Mouse (Mus musculus): ENCODE measurements around the gene Pip4k2b. TPM values are rescaled to one million over a fixed set of nuclear protein-coding genes. Genes with fewer than 3 reads are reported as not detected.
"Not testable (repeated sequence)": the region's sequence is repeated elsewhere in the genome, so short reads cannot be mapped to it uniquely, and the experiment has no call there.

The Pip4k2b gene
- 100 to 1,000 TPM; 121 to 124 TPM for total RNA-seq (2021)
- long read RNA-seq, experiment 1, partial matches to known transcripts = 0 of 9 reads
- long read RNA-seq, experiment 1, other reads (novel, unspliced or antisense) = 9 of 9 reads
- long read RNA-seq, experiment 2, partial matches to known transcripts = 1 of 8 reads
- long read RNA-seq, experiment 2, other reads (novel, unspliced or antisense) = 7 of 8 reads

GRCm38 (mm10) chr11:97744063-97744717, at the start of gene Pip4k2b:
TSS of gene Pip4k2b (minus strand) at chr11:97744704.
- intact Hi-C loops (cut with DNase I) = loop anchor here (5.0 kb wide), 1 partner anchor 42 kb away; the partner anchor contains the start of genes Pcgf2 and Psmb3

GRCm38 (mm10) chr11:97793165-97793564, 48.7 kb upstream of the Pip4k2b start:
- peak in 1 of 2 experiments; percentile 67 for DNase-seq (ENCODE audit: low spot score in 2 of 2)
- intact Hi-C loops (cut with DNase I) = no loop called here

More at GRCm38 (mm10) chr11:97744063-97744717, at the start of gene Pip4k2b:
- peak in 1 of 2 experiments; percentile 54 for DNase-seq (ENCODE audit: low spot score in 2 of 2)

- DNase-seq (ENCODE audit: low spot score in 2 of 2); intact Hi-C loops (cut with DNase I): not testable (repeated sequence)
These were observed 46.4 kb upstream of the Pip4k2b start for GRCm38 (mm10) chr11:97790778-97791438.

DNA sequence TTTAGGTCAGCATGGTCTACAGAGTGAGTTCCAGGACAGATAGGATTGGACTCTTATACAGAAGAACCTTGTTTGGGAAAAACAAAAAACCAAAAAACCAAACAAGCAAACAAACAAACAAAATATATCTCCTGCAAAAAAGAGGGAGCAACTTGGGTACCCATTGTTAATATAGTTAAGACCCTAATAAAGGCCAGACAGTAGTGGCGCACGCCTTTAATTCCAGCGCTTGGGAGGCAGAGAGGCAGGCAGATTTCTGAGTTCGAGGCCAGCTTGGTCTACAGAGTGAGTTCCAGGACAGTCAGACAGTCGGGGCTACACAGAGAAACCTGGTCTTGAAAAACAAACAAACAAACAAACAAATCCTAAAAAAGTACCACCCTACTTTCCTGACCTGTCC, 45.2 kb upstream of the Pip4k2b start:
- intact Hi-C loops (cut with DNase I) = no loop called here
- no peak for DNase-seq (ENCODE audit: low spot score in 2 of 2)

GRCm38 (mm10) chr11:97787961-97788360, 43.5 kb upstream of the Pip4k2b start:
- no peak for DNase-seq (ENCODE audit: low spot score in 2 of 2)
- intact Hi-C loops (cut with DNase I) = no loop called here

GRCm38 (mm10) chr11:97782564-97782895, 38.0 kb upstream of the Pip4k2b start:
- intact Hi-C loops (cut with DNase I) = no loop called here
- DNase-seq (ENCODE audit: low spot score in 2 of 2) = no peak

- DNase-seq (ENCODE audit: low spot score in 2 of 2) = peak; percentile 99 to 100
- intact Hi-C loops (cut with DNase I) = no loop called here
These were observed 37.5 kb upstream of the Pip4k2b start, which contains the start of gene Rpl23 for GRCm38 (mm10) chr11:97781832-97782563. TSS of gene Rpl23 (minus strand) at chr11:97782437.

GRCm38 (mm10) chr11:97781478-97781831, 37.0 kb upstream of the Pip4k2b start:
- DNase-seq (ENCODE audit: low spot score in 2 of 2) = no peak
- intact Hi-C loops (cut with DNase I) = no loop called here

DNA sequence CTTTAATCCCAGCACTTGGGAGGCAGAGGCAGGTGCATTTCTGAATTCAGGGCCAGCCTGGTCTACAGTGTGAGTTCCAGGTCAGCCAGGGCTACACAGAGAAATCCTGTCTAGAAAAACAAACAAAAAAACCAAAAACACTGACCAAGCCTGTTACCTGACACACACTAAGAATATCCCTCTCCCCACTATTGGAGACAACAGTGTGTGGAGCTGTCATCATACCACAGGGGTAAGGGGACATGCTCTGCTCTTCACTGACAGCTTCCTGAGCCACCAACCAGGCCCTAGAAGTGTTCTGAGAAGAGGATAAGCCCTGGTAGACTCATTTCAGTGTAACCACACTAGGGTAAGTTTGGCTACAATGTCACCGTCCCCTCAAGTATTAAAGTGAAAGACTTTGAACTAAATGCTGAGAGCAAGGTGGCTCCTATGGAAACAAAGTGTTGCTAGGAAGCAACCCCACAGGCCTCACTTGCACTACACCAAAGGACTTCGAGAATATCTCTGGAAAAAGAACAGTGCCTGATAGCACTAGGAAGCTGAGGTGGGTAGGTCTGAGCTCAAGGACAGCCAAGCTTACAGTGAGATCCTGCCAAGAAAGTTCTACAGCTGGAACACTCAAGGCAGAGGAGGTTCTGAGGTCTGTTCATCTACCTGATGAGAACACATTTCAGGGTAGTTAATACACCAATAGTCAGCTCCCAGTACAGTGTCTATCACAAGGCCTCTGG, 35.6 kb upstream of the Pip4k2b start:
- no peak for DNase-seq (ENCODE audit: low spot score in 2 of 2)
- intact Hi-C loops (cut with DNase I) = no loop called here

GRCm38 (mm10) chr11:97778918-97779317, 34.4 kb upstream of the Pip4k2b start:
- DNase-seq (ENCODE audit: low spot score in 2 of 2) = no peak
- intact Hi-C loops (cut with DNase I) = no loop called here

DNA sequence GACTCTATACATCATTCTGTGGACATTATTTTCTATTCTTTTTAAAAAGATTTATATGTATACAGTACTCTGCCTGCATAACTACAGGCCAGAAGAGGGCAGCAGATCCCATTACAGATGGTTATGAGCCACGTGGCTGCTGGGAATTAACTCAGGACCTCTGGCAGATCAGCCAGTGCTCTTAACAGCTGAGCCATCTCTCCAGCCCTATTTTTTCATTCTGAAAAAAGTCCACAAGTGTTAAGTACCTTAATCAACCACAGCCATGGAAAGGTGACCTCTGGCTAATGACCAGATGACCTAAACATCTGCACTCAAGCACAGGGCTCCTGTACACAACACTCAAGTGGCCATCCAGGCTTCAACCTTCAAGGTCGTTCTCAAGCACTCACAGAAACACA, 32.6 kb upstream of the Pip4k2b start:
- no peak for DNase-seq (ENCODE audit: low spot score in 2 of 2)
- intact Hi-C loops (cut with DNase I) = no loop called here

- intact Hi-C loops (cut with DNase I) = no loop called here
- DNase-seq (ENCODE audit: low spot score in 2 of 2) = no peak
These were observed 32.1 kb upstream of the Pip4k2b start for GRCm38 (mm10) chr11:97776497-97777128.

- DNase-seq (ENCODE audit: low spot score in 2 of 2) = no peak
- intact Hi-C loops (cut with DNase I) = no loop called here
These were observed 31.4 kb upstream of the Pip4k2b start, which contains the start of gene 1700001P01Rik for GRCm38 (mm10) chr11:97775808-97776496. TSS of gene 1700001P01Rik (minus strand) at chr11:97775918.

GRCm38 (mm10) chr11:97775186-97775585, 30.7 kb upstream of the Pip4k2b start:
- DNase-seq (ENCODE audit: low spot score in 2 of 2) = no peak
- intact Hi-C loops (cut with DNase I) = no loop called here

GRCm38 (mm10) chr11:97771410-97771809, 26.9 kb upstream of the Pip4k2b start:
- no peak for DNase-seq (ENCODE audit: low spot score in 2 of 2)
- intact Hi-C loops (cut with DNase I) = no loop called here

DNA sequence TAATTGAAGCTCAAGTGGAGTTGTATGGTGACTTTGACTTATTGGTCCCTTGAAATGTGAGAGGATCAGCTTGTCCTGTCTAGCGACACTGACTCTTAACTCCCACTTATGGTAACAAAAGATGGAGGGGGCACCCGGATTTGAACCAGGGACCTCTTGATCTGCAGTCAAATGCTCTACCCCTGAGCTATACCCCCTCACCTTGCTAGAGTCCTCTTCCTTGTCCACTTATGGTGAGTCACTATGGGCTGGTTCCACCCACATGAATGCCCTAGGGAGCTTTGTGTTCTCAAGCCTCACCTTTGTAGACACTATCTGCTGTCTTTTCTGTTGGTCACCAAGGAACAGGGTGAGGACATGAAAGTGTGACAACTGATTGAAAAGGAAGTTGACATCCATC, 25.2 kb upstream of the Pip4k2b start:
- intact Hi-C loops (cut with DNase I) = no loop called here
- DNase-seq (ENCODE audit: low spot score in 2 of 2) = no peak

GRCm38 (mm10) chr11:97766154-97766881, 21.8 kb upstream of the Pip4k2b start, which contains the start of gene Cwc25:
TSS of gene Cwc25 (minus strand) at chr11:97766556.
- peak; percentile 96 for DNase-seq (ENCODE audit: low spot score in 2 of 2)
- intact Hi-C loops (cut with DNase I) = no loop called here

GRCm38 (mm10) chr11:97761638-97762037, 17.1 kb upstream of the Pip4k2b start:
- DNase-seq (ENCODE audit: low spot score in 2 of 2) = no peak
- intact Hi-C loops (cut with DNase I) = no loop called here
